Mouse (Mus musculus) neural tube, embryonic 12.5 days (tissue): ENCODE results near the gene Mob2. TPM values are rescaled to one million over a fixed set of nuclear protein-coding genes. Genes with fewer than 3 reads are reported as not detected.

Experiments
- ATAC-seq: fragments of 200-750 bp; cut with Nextera tagmentation; 2 replicates; pipeline ENCODE4 v1.8.0; 2017; ENCODE audit warnings: low read depth, mild to moderate bottlenecking, moderate TSS enrichment, moderate library complexity; ENCODE audit not compliant: low FRiP score
- H3K27ac ChIP-seq: fragments of 300-500 bp; sonication (generic); 2 replicates; pipeline ENCODE4 v1.5.1; 2016
- H3K27me3 ChIP-seq: fragments of 300-500 bp; sonication (generic); replicated peaks from 2 replicates; pipeline ENCODE4 v1.6.1; 2016; ENCODE audit warnings: mild to moderate bottlenecking
- H3K36me3 ChIP-seq: fragments of 300-500 bp; sonication (generic); 2 replicates; pipeline ENCODE4 v1.6.1; 2016; ENCODE audit warnings: mild to moderate bottlenecking
- H3K4me1 ChIP-seq: fragments of 300-500 bp; sonication (generic); 2 replicates; pipeline ENCODE4 v1.6.1; 2016
- H3K4me2 ChIP-seq: fragments of 300-500 bp; sonication (generic); replicated peaks from 2 replicates; pipeline ENCODE4 v1.6.1; 2016; ENCODE audit warnings: mild to moderate bottlenecking
- H3K4me3 ChIP-seq: fragments of 300-500 bp; sonication (generic); 2 replicates; pipeline ENCODE4 v1.5.1; 2016
- H3K9ac ChIP-seq: fragments of 300-500 bp; sonication (generic); 2 replicates; pipeline ENCODE4 v1.6.1; 2016; ENCODE audit warnings: mild to moderate bottlenecking
- H3K9me3 ChIP-seq: fragments of 300-500 bp; sonication (generic); 2 replicates; pipeline ENCODE4 v1.6.1; 2016; ENCODE audit warnings: mild to moderate bottlenecking
- WGBS: fragments of 180-500 bp; shearing (Covaris S2); methylation state at CpG from one replicate; pipeline ENCODE4 v1.1.7; 2016; 5-methylcytosine and 5-hydroxymethylcytosine counted together
- polyA plus RNA-seq: library from polyadenylated mRNA; unstranded; fragments of >200 nt; fragmentation: Nextera tagmentation; extraction: Ambion mirVana; gene quantifications from 2 replicates; pipeline ENCODE4 v1.2.1, GENCODE M21; 2016

Gene Mob2
- polyA plus RNA-seq, 1 experiment from 2014 or later = 52.2 TPM

GRCm38 (mm10) chr7:142074146-142074886 is 13.5 kb upstream of the Mob2 start:
- no peak overlapping the region for H3K4me2 ChIP-seq
- H3K9ac ChIP-seq = no peak overlapping the region
- no peak overlapping the region for H3K27ac ChIP-seq
- H3K36me3 ChIP-seq = no peaks in the 10 kb centered on the region
- WGBS = 71% methylated on average over 8 of the region's 8 CpGs
- no peak for ATAC-seq
- no peak overlapping the region for H3K4me3 ChIP-seq
- no peaks in the 10 kb centered on the region; the same call in 1 of the 2 replicates for H3K4me1 ChIP-seq
- 0 out of 2 replicates have a peak, but pooled peaks cover 4% of the 10 kb centered on the region for H3K27me3 ChIP-seq
- H3K9me3 ChIP-seq = no peaks in the 10 kb centered on the region

DNA sequence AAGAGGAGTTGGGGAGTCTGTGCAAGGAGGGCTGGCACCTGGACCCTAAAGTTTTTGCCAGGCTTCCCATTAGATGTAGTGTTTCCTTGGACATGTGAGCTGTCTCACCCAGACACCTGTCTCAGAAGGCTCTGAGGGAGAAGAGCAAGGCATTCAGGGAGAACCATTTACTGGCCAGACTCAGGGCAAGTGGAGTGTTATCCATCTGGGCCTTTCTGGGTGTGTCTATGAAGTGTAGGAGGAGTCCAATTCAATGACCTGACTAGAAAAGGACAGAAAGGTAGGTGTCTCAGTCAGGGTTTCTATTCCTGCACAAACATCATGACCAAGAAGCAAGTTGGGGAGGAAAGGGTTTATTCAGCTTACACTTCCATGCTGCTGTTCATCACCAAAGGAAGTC is 10.9 kb upstream of the Mob2 start:
- Histone ChIP-seq H3K27ac (no peak overlapping the region), H3K9me3 (no peaks in the 10 kb centered on the region), H3K4me1 (no peaks in the 10 kb centered on the region; the same call in 1 of the 2 replicates), H3K9ac (no peak overlapping the region), H3K4me3 (no peak overlapping the region), H3K36me3 (no peaks in the 10 kb centered on the region), H3K4me2 (no peak overlapping the region), H3K27me3 (0 out of 2 replicates have a peak, but pooled peaks cover 4% of the 10 kb centered on the region)
- no peak for ATAC-seq

GRCm38 (mm10) chr7:142071212-142071578 is 10.3 kb upstream of the Mob2 start:
- peak overlapping the region; percentile 54 for H3K4me2 ChIP-seq
- 8% methylated on average over 10 of the region's 10 CpGs for WGBS
- H3K4me3 ChIP-seq = no peak overlapping the region
- no peak overlapping the region for H3K9ac ChIP-seq
- peak; percentile 72 for ATAC-seq
- H3K36me3 ChIP-seq = no peaks in the 10 kb centered on the region
- H3K4me1 ChIP-seq = no peaks in the 10 kb centered on the region; the same call in 1 of the 2 replicates
- 0 out of 2 replicates have a peak, but pooled peaks cover 4% of the 10 kb centered on the region for H3K27me3 ChIP-seq
- no peak overlapping the region for H3K27ac ChIP-seq
- H3K9me3 ChIP-seq = no peaks in the 10 kb centered on the region

DNA sequence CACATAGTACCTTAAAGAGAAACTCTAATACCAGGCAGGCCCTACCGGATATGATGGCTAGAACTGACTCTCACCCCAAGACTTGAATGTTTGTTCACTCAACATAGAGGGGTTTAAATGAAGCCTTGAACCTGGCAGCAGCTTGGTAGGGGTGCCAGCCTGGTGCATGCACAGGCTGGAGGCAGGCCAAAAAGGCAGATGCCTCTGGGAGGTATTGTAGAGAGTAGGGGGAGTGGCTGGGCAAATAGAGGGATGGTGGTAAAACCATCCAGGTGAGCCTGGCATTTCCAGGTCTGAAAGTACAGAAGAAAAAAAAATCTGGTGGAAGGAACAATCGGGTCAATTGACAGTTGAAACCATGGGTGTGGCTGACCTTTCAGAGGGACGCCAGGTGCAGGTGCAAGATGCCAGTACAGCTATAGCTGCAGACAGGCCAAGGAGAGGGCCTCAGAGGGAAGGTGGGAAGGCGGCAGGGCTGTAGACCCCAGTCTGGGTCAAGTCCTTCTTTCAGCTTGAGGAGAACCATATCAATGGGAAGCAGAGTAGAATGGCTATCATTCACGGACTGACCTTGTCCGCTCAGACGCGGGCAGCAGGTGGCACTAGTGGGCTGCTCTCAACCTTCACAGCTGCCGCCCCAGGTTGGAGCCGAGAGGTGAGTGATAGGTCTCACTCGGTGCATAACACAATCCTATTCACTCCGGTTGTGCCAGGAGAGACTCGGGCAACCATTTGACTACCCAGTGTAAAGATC is 9.8 kb upstream of the Mob2 start:
- 0 out of 2 replicates have a peak, but pooled peaks cover 4% of the 10 kb centered on the region for H3K27me3 ChIP-seq
- H3K9me3 ChIP-seq = no peaks in the 10 kb centered on the region
- H3K9ac ChIP-seq = no peak overlapping the region
- H3K4me2 ChIP-seq = peak overlapping the region; percentile 54
- no peaks in the 10 kb centered on the region; the same call in 1 of the 2 replicates for H3K4me1 ChIP-seq
- ATAC-seq = peak; percentile 68
- no peak overlapping the region for H3K4me3 ChIP-seq
- WGBS = 15% methylated on average over 13 of the region's 13 CpGs
- no peaks in the 10 kb centered on the region for H3K36me3 ChIP-seq
- no peak overlapping the region for H3K27ac ChIP-seq

DNA sequence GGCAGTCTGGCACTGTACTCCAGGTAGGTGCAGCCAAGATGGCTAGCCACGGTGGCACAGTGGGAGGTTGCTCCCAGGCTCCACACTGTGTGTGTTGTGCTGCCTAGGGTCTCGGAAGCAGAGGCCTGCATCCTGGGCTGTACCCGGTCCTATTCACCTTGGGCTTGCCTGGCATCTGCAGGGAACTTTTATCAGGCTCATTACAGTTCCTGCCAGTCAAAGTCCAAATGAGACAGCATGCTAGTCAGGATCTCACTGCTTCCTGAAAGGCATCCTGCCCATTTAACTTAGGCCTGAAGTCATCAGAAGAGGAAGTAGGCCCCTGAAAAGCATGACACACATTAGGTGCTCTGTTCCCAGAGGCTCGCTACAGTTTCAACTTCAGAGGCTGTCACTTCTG is 7.6 kb upstream of the Mob2 start:
- Histone ChIP-seq H3K4me1 (no peaks in the 10 kb centered on the region; the same call in 1 of the 2 replicates), H3K4me3 (no peak overlapping the region), H3K9ac (no peak overlapping the region), H3K27ac (no peak overlapping the region), H3K4me2 (no peak overlapping the region), H3K9me3 (no peaks in the 10 kb centered on the region), H3K36me3 (no peaks in the 10 kb centered on the region), H3K27me3 (0 out of 2 replicates have a peak, but pooled peaks cover 4% of the 10 kb centered on the region)
- no peak for ATAC-seq
- WGBS = 68% methylated on average over 4 of the region's 4 CpGs

DNA sequence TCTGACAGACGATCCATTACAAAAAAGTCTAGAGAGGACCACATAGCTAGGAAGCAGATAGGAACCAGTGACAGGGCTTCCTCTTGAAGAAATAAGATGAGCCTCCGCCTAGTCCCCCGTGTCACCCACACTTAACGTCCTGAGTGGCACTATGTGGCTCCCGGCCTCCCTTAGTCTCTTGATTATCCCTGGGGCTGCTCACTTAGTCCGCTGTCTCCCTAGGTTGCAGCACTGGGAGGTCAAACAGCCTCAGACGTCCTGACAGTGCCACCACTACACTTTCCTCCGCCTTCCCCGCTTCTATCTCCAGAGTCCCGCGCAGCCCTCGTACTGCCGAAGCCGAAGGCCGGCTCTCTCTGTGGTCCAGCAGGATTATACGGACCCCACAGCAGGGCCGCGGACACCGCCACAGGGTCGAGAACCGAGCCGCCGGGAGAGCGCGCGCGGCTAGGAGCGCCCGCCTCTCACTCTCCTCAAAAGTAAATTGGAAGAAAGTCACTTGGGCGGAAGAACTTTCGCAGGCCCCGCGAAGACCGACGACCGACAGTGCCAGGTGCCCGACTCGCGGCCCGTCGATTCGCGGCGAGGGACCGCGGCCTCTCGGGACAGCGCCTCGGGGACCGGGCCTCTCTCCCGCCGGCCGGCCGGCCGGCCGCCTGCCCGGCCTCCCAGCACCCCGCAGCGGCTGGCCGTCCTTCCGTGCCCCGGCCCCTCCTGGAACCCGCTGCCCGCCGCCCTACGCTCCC is 507 bp downstream of the Mob2 start:
- Histone ChIP-seq H3K27ac (no peak overlapping the region; the same call in 1 of the 2 replicates), H3K4me2 (peak overlapping the region; percentile 96), H3K9ac (peak overlapping the region; percentile 89), H3K27me3 (no peaks in the 10 kb centered on the region), H3K9me3 (no peaks in the 10 kb centered on the region), H3K4me3 (peak overlapping the region; percentile 92), H3K4me1 (peaks cover 18% of the 10 kb centered on the region), H3K36me3 (no peaks in the 10 kb centered on the region)
- ATAC-seq = peak; percentile 49
- WGBS = 2% methylated on average over 66 of the region's 66 CpGs

DNA sequence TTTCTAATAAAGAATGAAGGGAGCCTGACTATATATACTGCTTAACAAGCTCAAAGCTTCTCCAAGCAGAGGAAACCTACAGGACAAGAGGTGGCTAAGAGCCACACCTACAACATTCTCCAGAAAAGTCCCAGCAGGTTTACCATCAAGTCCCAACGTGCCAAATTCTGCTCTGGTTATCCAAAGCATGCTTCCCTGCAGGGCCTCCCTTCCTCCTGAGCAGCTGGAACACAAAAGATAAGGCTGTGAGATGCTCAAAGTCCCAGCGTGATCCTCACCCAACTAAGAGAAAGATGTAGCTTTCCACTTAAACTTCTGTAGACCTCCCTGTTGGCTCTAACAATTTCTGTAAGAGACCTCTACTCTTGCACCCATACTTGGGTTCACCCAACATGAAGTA is 1.8 kb downstream of the Mob2 start:
- Histone ChIP-seq H3K36me3 (no peaks in the 10 kb centered on the region), H3K9me3 (no peaks in the 10 kb centered on the region), H3K4me1 (peaks cover 18% of the 10 kb centered on the region), H3K4me3 (no peak overlapping the region), H3K9ac (no peak overlapping the region), H3K27ac (no peak overlapping the region), H3K4me2 (no peak overlapping the region), H3K27me3 (no peaks in the 10 kb centered on the region)
- no peak for ATAC-seq
- WGBS = 70% methylated on average over 2 of the region's 2 CpGs

DNA sequence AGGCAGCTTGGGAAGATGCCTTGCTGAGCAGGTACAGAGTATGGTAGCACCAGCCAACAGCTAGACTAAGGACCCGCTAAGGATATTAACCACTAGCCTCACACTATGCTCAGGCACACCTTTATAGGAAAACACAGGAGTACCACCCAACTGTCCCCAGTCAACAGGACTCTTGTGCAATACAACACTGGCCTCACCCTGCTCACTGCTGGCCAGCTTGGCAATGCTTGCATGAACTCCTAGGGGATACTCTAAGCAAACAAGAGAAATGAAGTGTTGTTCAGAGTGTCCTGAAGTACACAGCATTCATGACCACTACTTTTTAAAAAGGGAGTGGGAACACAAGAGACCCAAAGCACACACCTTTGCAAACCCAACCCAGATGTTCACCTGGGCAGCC is 3.7 kb downstream of the Mob2 start:
- no peak overlapping the region for H3K27ac ChIP-seq
- H3K27me3 ChIP-seq = no peaks in the 10 kb centered on the region
- H3K4me1 ChIP-seq = peaks cover 18% of the 10 kb centered on the region
- WGBS = 95% methylated on average over 1 of the region's 1 CpGs
- no peak for ATAC-seq
- 0 out of 2 replicates have a peak, but pooled peaks cover 2% of the 10 kb centered on the region for H3K36me3 ChIP-seq
- H3K9ac ChIP-seq = no peak overlapping the region
- H3K4me2 ChIP-seq = no peak overlapping the region
- H3K9me3 ChIP-seq = no peaks in the 10 kb centered on the region
- no peak overlapping the region for H3K4me3 ChIP-seq

DNA sequence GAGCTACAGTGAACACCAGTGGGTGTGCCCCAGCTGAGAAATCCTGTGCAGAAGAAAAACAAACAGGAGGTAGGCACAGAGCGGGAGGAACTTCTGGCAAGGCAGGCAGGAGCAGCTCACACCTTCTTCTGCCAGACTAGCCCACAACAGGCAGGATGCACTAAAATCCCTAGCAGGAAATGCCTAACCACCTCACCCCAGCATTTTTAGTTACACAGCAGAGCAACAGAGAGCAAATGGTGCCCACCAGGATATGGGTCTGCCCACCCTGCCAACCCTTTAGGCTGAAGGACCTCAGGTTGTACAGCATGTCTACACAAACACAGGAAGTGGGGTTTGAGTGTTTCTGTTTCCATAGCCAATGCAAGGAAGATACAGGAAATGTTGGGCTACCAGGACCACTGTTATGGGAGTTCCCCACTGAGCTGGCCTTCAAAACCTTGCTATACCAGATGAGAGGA is 4.2 kb downstream of the Mob2 start:
- Histone ChIP-seq H3K36me3 (0 out of 2 replicates have a peak, but pooled peaks cover 2% of the 10 kb centered on the region), H3K9me3 (no peaks in the 10 kb centered on the region), H3K4me1 (peaks cover 16% of the 10 kb centered on the region), H3K4me3 (no peak overlapping the region), H3K27ac (no peak overlapping the region), H3K27me3 (no peaks in the 10 kb centered on the region), H3K9ac (no peak overlapping the region), H3K4me2 (no peak overlapping the region)
- WGBS = 81% methylated on average over 1 of the region's 1 CpGs
- no peak for ATAC-seq

- H3K4me3 ChIP-seq = no peak overlapping the region
- H3K36me3 ChIP-seq = 0 out of 2 replicates have a peak, but pooled peaks cover 2% of the 10 kb centered on the region
- no peaks in the 10 kb centered on the region for H3K27me3 ChIP-seq
- no peaks in the 10 kb centered on the region for H3K9me3 ChIP-seq
- peaks cover 11% of the 10 kb centered on the region for H3K4me1 ChIP-seq
- H3K4me2 ChIP-seq = no peak overlapping the region
- 85% methylated on average over 3 of the region's 3 CpGs for WGBS
- no peak overlapping the region for H3K27ac ChIP-seq
- no peak for ATAC-seq
- H3K9ac ChIP-seq = no peak overlapping the region
Observed at GRCm38 (mm10) chr7:142055431-142055830, 5.4 kb downstream of the Mob2 start.

DNA sequence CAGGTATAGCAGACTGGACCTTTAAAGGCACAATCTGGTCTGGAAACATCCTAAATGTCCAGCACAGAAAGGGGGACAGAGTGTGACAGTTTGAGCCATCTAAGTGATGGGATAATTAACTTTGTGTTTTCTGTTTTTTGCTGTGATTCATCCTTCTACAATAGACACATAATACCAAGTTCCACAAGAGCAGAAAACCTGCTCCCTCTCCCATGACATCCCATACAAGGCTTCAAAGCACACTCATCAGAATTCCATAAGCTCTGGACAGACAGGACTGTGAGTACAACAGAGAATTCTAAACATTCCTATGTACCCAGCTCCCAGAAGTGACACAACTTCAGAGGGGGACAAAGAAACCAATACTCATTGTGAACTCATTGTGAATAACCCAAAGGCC is 10.3 kb downstream of the Mob2 start:
- H3K4me2 ChIP-seq = no peak overlapping the region
- H3K36me3 ChIP-seq = peaks cover 2% of the 10 kb centered on the region; the same call in 1 of the 2 replicates
- no peak for ATAC-seq
- no peak overlapping the region for H3K4me3 ChIP-seq
- no peaks in the 10 kb centered on the region for H3K27me3 ChIP-seq
- H3K9ac ChIP-seq = no peak overlapping the region
- no peaks in the 10 kb centered on the region for H3K9me3 ChIP-seq
- 0 out of 2 replicates have a peak, but pooled peaks cover under 1% of the 10 kb centered on the region for H3K4me1 ChIP-seq
- no peak overlapping the region for H3K27ac ChIP-seq

- H3K27me3 ChIP-seq = no peaks in the 10 kb centered on the region
- WGBS = 44% methylated on average over 1 of the region's 1 CpGs
- no peak overlapping the region for H3K9ac ChIP-seq
- ATAC-seq = no peak
- H3K27ac ChIP-seq = no peak overlapping the region
- H3K36me3 ChIP-seq = no peaks in the 10 kb centered on the region; the same call in none of the 2 replicates
- no peaks in the 10 kb centered on the region for H3K9me3 ChIP-seq
- H3K4me1 ChIP-seq = peaks cover 4% of the 10 kb centered on the region; the same call in 1 of the 2 replicates
- no peak overlapping the region for H3K4me3 ChIP-seq
- no peak overlapping the region for H3K4me2 ChIP-seq
Observed at GRCm38 (mm10) chr7:142045932-142046331, 14.9 kb downstream of the Mob2 start.
